ENCODE assay signal across 8 mouse cellular contexts in genomic region chr16:33999388-33999787, GRCm38 (mm10). TPM values are rescaled to one million over a fixed set of nuclear protein-coding genes. Genes with fewer than 3 reads are reported as not detected.
DNase-seq lines count a peak whose midpoint lies in the region; ATAC-seq lines count a peak whose summit lies in the region.

No protein-coding gene starts in this region.

- peaks cover 32% of the 10 kb centered on the region for H3K4me1 ChIP-seq in heart, embryonic 10.5 days
- H3K4me1 ChIP-seq in kidney, embryonic 16.5 days (ENCODE audit: insufficient read depth, low read length) = peaks cover 6% of the 10 kb centered on the region

- H3K9ac ChIP-seq in kidney, embryonic 16.5 days (replicated peaks; ENCODE audit: low read length) = no peak overlapping the region

- H3K27ac ChIP-seq in heart, embryonic 10.5 days = no peak overlapping the region
- H3K27ac ChIP-seq in kidney, embryonic 16.5 days (ENCODE audit: low read length) = no peak overlapping the region

- no peak overlapping the region for H3K4me3 ChIP-seq in heart, embryonic 10.5 days
- H3K4me3 ChIP-seq in kidney, embryonic 16.5 days (ENCODE audit: low read length) = no peak overlapping the region

- ATAC-seq in common myeloid progenitor, adult 5-6 weeks (replicated peaks; ENCODE audit: low read depth, poor library complexity, severe bottlenecking) = 0 out of 2 replicates have a peak, but pooled peaks have one; percentile 43
- peak; percentile 19; the same call in 1 of the 2 replicates for ATAC-seq in kidney, embryonic 16.5 days (ENCODE audit: low FRiP score, low TSS enrichment)

- peak; percentile 72 for DNase-seq in heart, adult 11 months
- DNase-seq in heart, embryonic 10.5 days (ENCODE audit: low spot score) = no peak
- DNase-seq in urinary bladder, postnatal 25 days (ENCODE audit: low spot score) = peak; percentile 45
- DNase-seq in urinary bladder, postnatal 10 days (ENCODE audit: low spot score) = no peak
- DNase-seq in lung, postnatal 36 days = peak; percentile 80
- no peak for DNase-seq in T-cell, adult 2 months (ENCODE audit: low spot score)

- WGBS in heart, embryonic 10.5 days = 24% methylated on average over 3 of the region's 3 CpGs
- 20% methylated on average over 3 of the region's 3 CpGs for whole genome bisulfite sequencing in kidney, embryonic 16.5 days

- no peak overlapping the region for H3K4me2 ChIP-seq in kidney, embryonic 16.5 days (replicated peaks; ENCODE audit: low read depth, low read length)

- no peaks in the 10 kb centered on the region for H3K36me3 ChIP-seq in heart, embryonic 10.5 days
- H3K36me3 ChIP-seq in kidney, embryonic 16.5 days (ENCODE audit: insufficient read depth, low read length) = no peaks in the 10 kb centered on the region

- H3K27me3 ChIP-seq in heart, embryonic 10.5 days (ENCODE audit: insufficient read depth, poor library complexity, severe bottlenecking) = no peaks in the 10 kb centered on the region
- no peaks in the 10 kb centered on the region for H3K27me3 ChIP-seq in kidney, embryonic 16.5 days (ENCODE audit: insufficient read depth, low read length)

- no peaks in the 10 kb centered on the region for H3K9me3 ChIP-seq in heart, embryonic 10.5 days
- H3K9me3 ChIP-seq in kidney, embryonic 16.5 days (ENCODE audit: low read length) = no peaks in the 10 kb centered on the region

RNA-seq across cellular contexts. Expression of gene Umps, which starts 32.5 kb away (rescaled TPM):
- polyA plus RNA-seq in heart, embryonic 10.5 days (2016; fragmentation: Nextera tagmentation; extraction: Ambion mirVana) = 52.2 and 76.3 TPM in 2 replicates
- total RNA-seq in common myeloid progenitor, adult 5-6 weeks (2017) = 102 TPM in 2 replicates
- polyA plus RNA-seq in kidney, embryonic 16.5 days (2015; fragmentation: Nextera tagmentation; extraction: Ambion mirVana) = 66.3 and 66.6 TPM in 2 replicates

Comparison
In these comparisons a context has a peak if more than half of its experiments do, and no peak if none do; other contexts are left out.
1. DNase-seq: peak in heart, adult 11 months (single experiment), urinary bladder, postnatal 25 days (single experiment) and lung, postnatal 36 days (single experiment); none in heart, embryonic 10.5 days (single experiment), urinary bladder, postnatal 10 days (single experiment) and T-cell, adult 2 months (single experiment).